Mouse (Mus musculus) heart, embryonic 12.5 days (tissue): ENCODE data around the gene Dop1b. TPM values are rescaled to one million over a fixed set of nuclear protein-coding genes. Genes with fewer than 3 reads are reported as not detected.
"Not testable (repeated sequence)": the region's sequence is repeated elsewhere in the genome, so short reads cannot be mapped to it uniquely, and the experiment has no call there.

ENCODE experiments used
- ATAC-seq: fragments of 200-750 bp; cut with Nextera tagmentation; 2 replicates; pipeline ENCODE4 v1.8.0; 2017; ENCODE audit warnings: moderate TSS enrichment, moderate library complexity; ENCODE audit not compliant: insufficient number of reproducible peaks, low FRiP score
- H3K27ac ChIP-seq: fragments of 300-500 bp; sonication (generic); 2 replicates; pipeline ENCODE4 v1.5.1; 2016; ENCODE audit warnings: mild to moderate bottlenecking, moderate library complexity; ENCODE audit not compliant: poor library complexity, severe bottlenecking
- H3K27me3 ChIP-seq: fragments of 300-500 bp; sonication (generic); replicated peaks from 2 replicates; pipeline ENCODE4 v1.6.1; 2016; ENCODE audit warnings: mild to moderate bottlenecking, moderate library complexity
- H3K36me3 ChIP-seq: fragments of 300-500 bp; sonication (generic); 2 replicates; pipeline ENCODE4 v1.6.1; 2016; ENCODE audit warnings: mild to moderate bottlenecking, moderate library complexity
- H3K4me1 ChIP-seq: fragments of 300-500 bp; sonication (generic); replicated peaks from 2 replicates; pipeline ENCODE4 v1.6.1; 2016; ENCODE audit warnings: mild to moderate bottlenecking
- H3K4me2 ChIP-seq: fragments of 300-500 bp; sonication (generic); 2 replicates; pipeline ENCODE4 v1.6.1; 2016; ENCODE audit warnings: mild to moderate bottlenecking, moderate library complexity
- H3K4me3 ChIP-seq: fragments of 300-500 bp; sonication (generic); 2 replicates; pipeline ENCODE4 v1.5.1; 2016; ENCODE audit warnings: mild to moderate bottlenecking
- H3K9ac ChIP-seq: fragments of 300-500 bp; sonication (generic); 2 replicates; pipeline ENCODE4 v1.6.1; 2016; ENCODE audit warnings: mild to moderate bottlenecking, moderate library complexity
- H3K9me3 ChIP-seq: fragments of 300-500 bp; sonication (generic); replicated peaks from 2 replicates; pipeline ENCODE4 v1.6.1; 2016; ENCODE audit warnings: mild to moderate bottlenecking, moderate library complexity
- whole genome bisulfite sequencing: fragments of 180-500 bp; shearing (Covaris S2); methylation state at CpG from one replicate; pipeline ENCODE4 v1.1.7; 2016; 5-methylcytosine and 5-hydroxymethylcytosine counted together
- polyA plus RNA-seq: library from polyadenylated mRNA; unstranded; fragments of >200 nt; fragmentation: Nextera tagmentation; extraction: Ambion mirVana; gene quantifications from 2 replicates; pipeline ENCODE4 v1.2.1, GENCODE M21; 2016

Gene Dop1b
- polyA plus RNA-seq, 1 experiment from 2014 or later: 9.2 TPM

GRCm38 (mm10) chr16:93815856-93816736 lies 104.4 kb downstream of the Dop1b start:
- Histone ChIP-seq H3K4me1 (peaks cover 12% of the 10 kb centered on the region; the same call in 1 of the 2 replicates), H3K4me3 (no peak overlapping the region)

GRCm38 (mm10) chr16:93816861-93817260 lies 105.2 kb downstream of the Dop1b start:
- H3K4me3 ChIP-seq: no peak overlapping the region
- H3K27ac ChIP-seq: peak overlapping the region; percentile 71; the same call in 1 of the 2 replicates
- H3K27me3 ChIP-seq: no peaks in the 10 kb centered on the region; the same call in 1 of the 2 replicates
- no peak for ATAC-seq
- H3K4me2 ChIP-seq: peak overlapping the region; percentile 21
- peaks cover 9% of the 10 kb centered on the region for H3K9me3 ChIP-seq
- H3K36me3 ChIP-seq: peaks cover 8% of the 10 kb centered on the region
- peaks cover 12% of the 10 kb centered on the region; the same call in 1 of the 2 replicates for H3K4me1 ChIP-seq
- WGBS: 52% methylated on average over 7 of the region's 7 CpGs
- no peak overlapping the region for H3K9ac ChIP-seq

More at GRCm38 (mm10) chr16:93815856-93816736, 104.4 kb downstream of the Dop1b start:
- Histone ChIP-seq H3K9ac (no peak overlapping the region), H3K27ac (peak overlapping the region; percentile 71), H3K9me3 (0 out of 2 replicates have a peak, but pooled peaks cover 11% of the 10 kb centered on the region), H3K4me2 (peak overlapping the region; percentile 21), H3K36me3 (peaks cover 16% of the 10 kb centered on the region), H3K27me3 (no peaks in the 10 kb centered on the region; the same call in 1 of the 2 replicates)
- ATAC-seq: peak; percentile 70
- WGBS: 53% methylated on average over 20 of the region's 20 CpGs

GRCm38 (mm10) chr16:93817371-93817770 lies 105.7 kb downstream of the Dop1b start:
- peaks cover 12% of the 10 kb centered on the region; the same call in 1 of the 2 replicates for H3K4me1 ChIP-seq
- no peak overlapping the region for H3K9ac ChIP-seq
- H3K4me3 ChIP-seq: no peak overlapping the region
- no peaks in the 10 kb centered on the region; the same call in 1 of the 2 replicates for H3K27me3 ChIP-seq
- no peak for ATAC-seq
- WGBS: 88% methylated on average over 5 of the region's 5 CpGs
- H3K36me3 ChIP-seq: peaks cover 3% of the 10 kb centered on the region
- H3K9me3 ChIP-seq: peaks cover 8% of the 10 kb centered on the region
- no peak overlapping the region for H3K27ac ChIP-seq
- H3K4me2 ChIP-seq: no peak overlapping the region

GRCm38 (mm10) chr16:93818691-93819324 lies 107.1 kb downstream of the Dop1b start:
- Histone ChIP-seq H3K4me1 (peaks cover 12% of the 10 kb centered on the region; the same call in 1 of the 2 replicates), H3K4me3 (no peak overlapping the region), H3K9me3 (peaks cover 18% of the 10 kb centered on the region), H3K36me3 (no peaks in the 10 kb centered on the region), H3K27me3 (no peaks in the 10 kb centered on the region; the same call in 1 of the 2 replicates), H3K9ac (no peak overlapping the region), H3K27ac (no peak overlapping the region), H3K4me2 (no peak overlapping the region)
- WGBS: 59% methylated on average over 12 of the region's 12 CpGs
- ATAC-seq: no peak

GRCm38 (mm10) chr16:93819325-93819696 lies 107.6 kb downstream of the Dop1b start:
- ATAC-seq: no peak
- Histone ChIP-seq H3K36me3 (no peaks in the 10 kb centered on the region), H3K9ac (no peak overlapping the region), H3K4me2 (no peak overlapping the region), H3K27ac (no peak overlapping the region), H3K9me3 (peaks cover 19% of the 10 kb centered on the region), H3K27me3 (no peaks in the 10 kb centered on the region; the same call in 1 of the 2 replicates), H3K4me1 (peaks cover 12% of the 10 kb centered on the region; the same call in 1 of the 2 replicates), H3K4me3 (no peak overlapping the region)
- WGBS: 69% methylated on average over 4 of the region's 4 CpGs

GRCm38 (mm10) chr16:93820040-93820439 lies 108.3 kb downstream of the Dop1b start:
- Histone ChIP-seq H3K4me3 (no peak overlapping the region), H3K36me3 (no peaks in the 10 kb centered on the region), H3K4me1 (peaks cover 12% of the 10 kb centered on the region; the same call in 1 of the 2 replicates), H3K9me3 (peaks cover 19% of the 10 kb centered on the region), H3K9ac (no peak overlapping the region), H3K4me2 (no peak overlapping the region), H3K27ac (no peak overlapping the region), H3K27me3 (no peaks in the 10 kb centered on the region; the same call in 1 of the 2 replicates)
- no peak for ATAC-seq
- 79% methylated on average over 1 of the region's 1 CpGs for WGBS

GRCm38 (mm10) chr16:93821706-93822105 lies 110.0 kb downstream of the Dop1b start:
- no peaks in the 10 kb centered on the region for H3K36me3 ChIP-seq
- ATAC-seq: no peak
- peaks cover 19% of the 10 kb centered on the region for H3K9me3 ChIP-seq
- no peaks in the 10 kb centered on the region; the same call in 1 of the 2 replicates for H3K27me3 ChIP-seq
- peaks cover 4% of the 10 kb centered on the region; the same call in 1 of the 2 replicates for H3K4me1 ChIP-seq
- H3K27ac ChIP-seq: no peak overlapping the region
- no peak overlapping the region for H3K4me2 ChIP-seq
- H3K4me3 ChIP-seq: no peak overlapping the region
- no peak overlapping the region for H3K9ac ChIP-seq
- 92% methylated on average over 3 of the region's 3 CpGs for WGBS

- H3K9ac ChIP-seq, H3K4me1 ChIP-seq, H3K27ac ChIP-seq, H3K36me3 ChIP-seq, ATAC-seq, H3K4me3 ChIP-seq, H3K27me3 ChIP-seq, H3K4me2 ChIP-seq: not testable (repeated sequence)
- H3K9me3 ChIP-seq: peaks cover 19% of the 10 kb centered on the region
- 72% methylated on average over 5 of the region's 8 CpGs for WGBS
Observed at GRCm38 (mm10) chr16:93822433-93823225, 110.9 kb downstream of the Dop1b start.

- Histone ChIP-seq H3K4me1 (no peaks in the 10 kb centered on the region), H3K9ac (no peak overlapping the region), H3K27ac (no peak overlapping the region), H3K36me3 (no peaks in the 10 kb centered on the region), H3K4me2 (no peak overlapping the region), H3K4me3 (no peak overlapping the region), H3K9me3 (peaks cover 26% of the 10 kb centered on the region), H3K27me3 (no peaks in the 10 kb centered on the region)
- 71% methylated on average over 4 of the region's 4 CpGs for WGBS
- no peak for ATAC-seq
Observed at GRCm38 (mm10) chr16:93824799-93825198, 113.1 kb downstream of the Dop1b start.

GRCm38 (mm10) chr16:93825463-93825862 lies 113.8 kb downstream of the Dop1b start:
- Histone ChIP-seq H3K36me3 (no peaks in the 10 kb centered on the region), H3K27ac (no peak overlapping the region), H3K27me3 (no peaks in the 10 kb centered on the region), H3K9ac (no peak overlapping the region), H3K4me1 (no peaks in the 10 kb centered on the region), H3K9me3 (peaks cover 26% of the 10 kb centered on the region), H3K4me3 (no peak overlapping the region), H3K4me2 (no peak overlapping the region)
- 83% methylated on average over 4 of the region's 4 CpGs for WGBS
- ATAC-seq: no peak
